Mouse (Mus musculus) ES-E14 (cell line): ENCODE measurements at regions not wholly inside any gene's neighbourhood (a gene's known extent, or its start where the extent isn't known, plus 50 kb on each side); places are given as distances from the start of the nearest gene placed in this dataset.

ENCODE experiments used
- DNase-seq: peaks from one replicate; pipeline ENCODE4 v3.0.0-alpha.2; 2013; ENCODE audit warnings: low read depth, low spot score
- H3K27ac ChIP-seq: 2 replicates; pipeline ENCODE4 v1.5.1; 2012; ENCODE audit warnings: low read depth, mild to moderate bottlenecking, low read length, moderate library complexity, mixed read lengths; ENCODE audit not compliant: poor library complexity, insufficient read depth, severe bottlenecking
- H3K36me3 ChIP-seq: 2 replicates; pipeline ENCODE4 v1.6.1; 2012; ENCODE audit warnings: mild to moderate bottlenecking, low read length, moderate library complexity, mixed read lengths; ENCODE audit not compliant: control insufficient read depth, poor library complexity, insufficient read depth, severe bottlenecking
- H3K4me1 ChIP-seq, 2 experiments: fragments of 150-350 bp in 1 of 2; sonication (generic) in 1 of 2; 2 replicates each; pipeline ENCODE4 v1.6.1; 2012; ENCODE audit warnings: low read length in 2 of 2, mild to moderate bottlenecking in 1 of 2, mixed read lengths in 1 of 2; ENCODE audit not compliant: control insufficient read depth in 2 of 2, insufficient read depth in 2 of 2, poor library complexity in 1 of 2
- H3K4me3 ChIP-seq, 2 experiments: fragments of 150-350 bp in 1 of 2; sonication (generic) in 1 of 2; 2 replicates each; pipeline ENCODE4 v1.5.1; 2012; ENCODE audit warnings: low read length in 2 of 2, low read depth in 1 of 2, mild to moderate bottlenecking in 1 of 2, mixed read lengths in 1 of 2; ENCODE audit not compliant: insufficient read depth in 1 of 2, poor library complexity in 1 of 2, severe bottlenecking in 1 of 2
- H3K9ac ChIP-seq: 2 replicates; pipeline ENCODE4 v1.6.1; 2012; ENCODE audit warnings: low read depth, mild to moderate bottlenecking, low read length, mixed read lengths; ENCODE audit not compliant: poor library complexity, insufficient read depth, severe bottlenecking
- H3K9me3 ChIP-seq: fragments of 150-350 bp; sonication (generic); 2 replicates; pipeline ENCODE4 v1.6.1; 2012; ENCODE audit warnings: low read depth, mild to moderate bottlenecking, low read length; ENCODE audit not compliant: control insufficient read depth, insufficient read depth
- CHD2 ChIP-seq: IDR thresholded peaks from 2 replicates; pipeline ENCODE4 v1.6.1; 2014; ENCODE audit warnings: mild to moderate bottlenecking, low read depth, low read length, inconsistent platforms
- HCFC1 ChIP-seq: IDR thresholded peaks from 2 replicates; pipeline ENCODE4 v1.6.1; 2012; ENCODE audit warnings: low read length, inconsistent platforms, borderline replicate concordance; ENCODE audit not compliant: insufficient read depth
- MAFK ChIP-seq: IDR thresholded peaks from 2 replicates; pipeline ENCODE4 v1.6.1; 2014; ENCODE audit warnings: mild to moderate bottlenecking, low read depth, low read length, inconsistent platforms; ENCODE audit not compliant: insufficient read depth
- ZC3H11A ChIP-seq: IDR thresholded peaks from 2 replicates; pipeline ENCODE4 v1.6.1; 2012; ENCODE audit warnings: low read depth, mild to moderate bottlenecking, inconsistent platforms, low read length, borderline replicate concordance
- ZNF384 ChIP-seq: IDR thresholded peaks from 2 replicates; pipeline ENCODE4 v1.6.1; 2012; ENCODE audit warnings: low read depth, low read length, inconsistent platforms
- in situ Hi-C, 2 experiments: fragments of 600-800 bp; cut with MboI; formaldehyde crosslinking; loops; one replicate each; pipeline ENCODE4 v1.15.1; 2025; ENCODE audit warnings: low sequenced_read_pairs in 2 of 2, inconsistent platforms in 1 of 2; ENCODE audit not compliant: unreplicated experiment in 2 of 2

- TF ChIP-seq MAFK (no peak), CHD2 (no peak), ZNF384 (no peak), HCFC1 (no peak), ZC3H11A (no peak)
- no peak for DNase-seq
- no peaks in the 10 kb centered on the region for H3K4me1 ChIP-seq
- H3K4me3 ChIP-seq = no peak overlapping the region
- H3K9me3 ChIP-seq = no peaks in the 10 kb centered on the region
- no peaks in the 10 kb centered on the region for H3K36me3 ChIP-seq
- H3K9ac ChIP-seq = no peak overlapping the region
- H3K27ac ChIP-seq = no peak overlapping the region
- in situ Hi-C loops = no loop called here
Observed at GRCm38 (mm10) chr10:30279978-30280377, 79.6 kb upstream of the Cenpw start.

GRCm38 (mm10) chr10:30278987-30279386, 78.6 kb upstream of the Cenpw start:
- no peaks in the 10 kb centered on the region for H3K36me3 ChIP-seq
- TF ChIP-seq ZC3H11A = no peak
- no peak for TF ChIP-seq HCFC1
- TF ChIP-seq CHD2 = no peak
- TF ChIP-seq ZNF384 = no peak
- no peak overlapping the region for H3K27ac ChIP-seq
- in situ Hi-C loops = no loop called here
- H3K9ac ChIP-seq = no peak overlapping the region
- H3K9me3 ChIP-seq = no peaks in the 10 kb centered on the region
- no peak overlapping the region for H3K4me3 ChIP-seq
- no peak for DNase-seq
- H3K4me1 ChIP-seq = no peaks in the 10 kb centered on the region

DNA sequence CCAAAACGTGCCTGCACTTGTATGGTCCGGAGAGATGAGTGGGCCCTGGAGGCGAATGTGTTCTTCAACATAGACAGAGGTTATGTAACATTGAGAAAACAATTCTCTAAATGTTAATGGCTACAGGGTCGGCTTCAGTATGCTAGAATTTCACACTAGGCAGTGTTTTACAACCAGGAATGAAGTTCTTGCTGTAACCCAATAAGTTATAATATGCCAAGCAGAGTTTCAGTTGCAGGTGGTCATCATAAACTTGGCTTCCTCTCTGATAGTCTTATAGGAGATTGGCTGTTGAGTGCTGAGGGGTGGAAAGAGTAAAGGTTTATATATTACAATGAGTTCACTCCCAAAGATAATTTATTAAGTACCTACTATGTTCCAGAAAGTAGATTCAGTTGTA, 64.8 kb upstream of the Cenpw start:
- no peak for DNase-seq
- TF ChIP-seq HCFC1 = no peak
- no peak for TF ChIP-seq ZNF384
- TF ChIP-seq MAFK = no peak
- TF ChIP-seq CHD2 = no peak
- TF ChIP-seq ZC3H11A = no peak
- Histone ChIP-seq H3K9ac (no peak overlapping the region), H3K9me3 (no peaks in the 10 kb centered on the region), H3K27ac (no peak overlapping the region), H3K36me3 (no peaks in the 10 kb centered on the region), H3K4me3 (no peak overlapping the region), H3K4me1 (no peaks in the 10 kb centered on the region)
- in situ Hi-C loops = no loop called here

GRCm38 (mm10) chr10:30259716-30260115, 59.4 kb upstream of the Cenpw start:
- no peak for DNase-seq
- Histone ChIP-seq H3K27ac (no peak overlapping the region), H3K4me3 (no peak overlapping the region), H3K9me3 (no peaks in the 10 kb centered on the region), H3K4me1 (no peaks in the 10 kb centered on the region), H3K9ac (no peak overlapping the region), H3K36me3 (no peaks in the 10 kb centered on the region)
- no peak for TF ChIP-seq ZC3H11A
- TF ChIP-seq CHD2 = no peak
- no peak for TF ChIP-seq ZNF384
- no peak for TF ChIP-seq MAFK
- TF ChIP-seq HCFC1 = no peak
- in situ Hi-C loops = no loop called here

DNA sequence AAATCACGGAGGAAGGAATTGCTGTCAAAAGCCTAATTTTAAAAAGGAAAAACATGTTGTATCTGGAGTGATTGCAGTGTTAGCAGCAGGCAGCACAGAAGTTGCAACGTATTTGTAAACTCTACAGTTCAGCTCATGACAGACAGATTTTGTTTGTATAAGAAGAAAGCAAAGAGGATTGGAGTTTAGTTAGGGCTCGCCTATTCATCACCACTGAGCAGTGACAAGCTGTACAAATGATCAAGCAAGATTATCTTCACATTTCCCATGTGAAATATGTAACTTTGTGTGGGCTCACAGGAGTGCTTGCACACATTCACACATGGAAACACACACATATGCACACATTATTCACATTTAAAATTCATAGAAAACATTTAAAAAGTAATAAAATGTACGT, 57.5 kb upstream of the Cenpw start:
- no peak overlapping the region for H3K4me3 ChIP-seq
- H3K4me1 ChIP-seq = no peaks in the 10 kb centered on the region
- TF ChIP-seq ZC3H11A (no peak), ZNF384 (no peak)
- H3K9ac ChIP-seq = no peak overlapping the region
- H3K27ac ChIP-seq = no peak overlapping the region
- in situ Hi-C loops = no loop called here
- no peaks in the 10 kb centered on the region for H3K9me3 ChIP-seq
- DNase-seq = no peak
- no peaks in the 10 kb centered on the region for H3K36me3 ChIP-seq
